Mouse (Mus musculus) kidney, adult 8-10 months (tissue): ENCODE data around the gene Pvalb.

Experiments
- DNase-seq, 2 experiments: peaks; one replicate each; pipeline ENCODE4 v3.0.0; 2022

The Pvalb gene

DNA sequence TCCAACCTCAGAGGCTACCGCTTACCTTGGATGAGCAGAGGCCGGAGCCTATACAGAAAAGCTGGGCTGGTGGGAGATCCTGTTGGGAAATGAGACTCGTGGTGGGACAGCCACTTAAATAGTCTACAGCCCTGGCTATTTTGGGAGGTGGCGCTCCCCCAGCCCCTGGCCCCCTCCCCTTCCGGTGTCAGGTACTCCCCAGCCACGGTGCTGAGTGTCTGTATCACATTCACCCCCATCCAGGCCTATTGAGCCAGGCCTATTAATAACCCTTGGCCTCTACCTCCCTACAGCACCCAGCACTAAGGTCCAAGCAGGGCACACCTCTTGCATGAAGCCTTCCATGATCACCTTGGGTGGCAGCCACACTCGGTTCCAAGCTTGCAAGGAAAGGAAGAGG is at the start of gene Pvalb:
Gene Pvalb (minus strand): TSS at position 89 of the 400 bp plus-strand sequence.
- no peak for DNase-seq

DNA sequence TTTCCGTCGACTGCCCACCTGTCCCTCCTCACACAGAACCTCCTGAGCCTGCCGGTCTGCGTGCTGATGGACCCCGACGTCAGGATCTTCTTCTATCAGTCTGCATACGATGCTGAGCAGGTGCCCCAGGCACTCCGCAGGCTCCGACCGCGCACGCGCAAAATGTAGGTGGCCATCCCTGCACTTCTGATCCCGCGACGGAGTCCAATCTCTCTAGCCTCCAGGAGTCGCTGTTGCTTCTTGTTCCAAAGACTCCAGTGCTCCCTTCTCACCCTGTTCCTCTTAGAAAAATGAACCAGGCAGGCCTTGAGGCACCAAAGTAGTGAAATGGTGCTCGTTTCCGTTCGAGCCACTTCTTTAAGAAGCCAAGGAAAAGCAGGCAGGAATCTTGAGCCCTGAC is 48.6 kb upstream of the Pvalb start:
- DNase-seq = peak in 1 of 2 experiments; percentile 21

DNA sequence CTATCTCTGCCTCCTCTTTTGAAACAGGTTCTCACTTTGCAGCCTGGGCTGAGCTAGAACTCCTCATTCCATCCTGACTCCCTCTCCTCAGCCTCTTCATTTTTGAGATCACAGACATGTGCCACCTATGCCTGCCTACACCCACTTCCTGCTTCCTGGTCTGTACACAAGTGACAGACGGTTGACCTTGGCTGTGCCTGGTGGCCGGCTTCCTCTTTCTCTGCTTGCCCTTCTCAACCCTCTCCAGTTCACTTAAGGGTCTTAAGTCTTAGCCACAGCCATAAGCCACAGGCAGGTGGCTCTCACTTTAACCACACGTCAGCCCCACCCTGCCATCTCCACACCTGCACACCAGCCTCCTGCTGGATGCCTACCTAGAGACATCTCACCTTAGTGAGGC is 42.2 kb upstream of the Pvalb start:
- DNase-seq = no peak

DNA sequence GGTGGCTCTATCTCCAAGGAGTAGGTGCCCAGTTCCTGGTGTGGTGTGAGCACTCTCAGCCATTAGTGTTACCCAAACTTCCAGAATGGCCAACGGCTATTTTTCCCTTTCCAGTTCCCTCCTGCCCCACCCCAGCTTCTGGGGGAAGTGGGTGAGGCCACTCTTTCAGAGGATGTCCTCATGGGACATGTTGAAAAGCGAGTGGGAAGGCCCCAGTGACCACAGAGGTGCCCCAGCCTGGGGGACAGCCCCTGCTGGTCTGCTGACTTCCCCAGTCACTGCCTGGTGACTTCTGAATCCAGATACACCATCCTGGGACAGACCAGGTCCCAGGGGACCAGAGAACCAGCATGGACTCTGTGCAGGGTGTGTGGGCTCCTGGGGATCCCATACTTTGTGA is 41.5 kb upstream of the Pvalb start:
- DNase-seq = no peak

DNA sequence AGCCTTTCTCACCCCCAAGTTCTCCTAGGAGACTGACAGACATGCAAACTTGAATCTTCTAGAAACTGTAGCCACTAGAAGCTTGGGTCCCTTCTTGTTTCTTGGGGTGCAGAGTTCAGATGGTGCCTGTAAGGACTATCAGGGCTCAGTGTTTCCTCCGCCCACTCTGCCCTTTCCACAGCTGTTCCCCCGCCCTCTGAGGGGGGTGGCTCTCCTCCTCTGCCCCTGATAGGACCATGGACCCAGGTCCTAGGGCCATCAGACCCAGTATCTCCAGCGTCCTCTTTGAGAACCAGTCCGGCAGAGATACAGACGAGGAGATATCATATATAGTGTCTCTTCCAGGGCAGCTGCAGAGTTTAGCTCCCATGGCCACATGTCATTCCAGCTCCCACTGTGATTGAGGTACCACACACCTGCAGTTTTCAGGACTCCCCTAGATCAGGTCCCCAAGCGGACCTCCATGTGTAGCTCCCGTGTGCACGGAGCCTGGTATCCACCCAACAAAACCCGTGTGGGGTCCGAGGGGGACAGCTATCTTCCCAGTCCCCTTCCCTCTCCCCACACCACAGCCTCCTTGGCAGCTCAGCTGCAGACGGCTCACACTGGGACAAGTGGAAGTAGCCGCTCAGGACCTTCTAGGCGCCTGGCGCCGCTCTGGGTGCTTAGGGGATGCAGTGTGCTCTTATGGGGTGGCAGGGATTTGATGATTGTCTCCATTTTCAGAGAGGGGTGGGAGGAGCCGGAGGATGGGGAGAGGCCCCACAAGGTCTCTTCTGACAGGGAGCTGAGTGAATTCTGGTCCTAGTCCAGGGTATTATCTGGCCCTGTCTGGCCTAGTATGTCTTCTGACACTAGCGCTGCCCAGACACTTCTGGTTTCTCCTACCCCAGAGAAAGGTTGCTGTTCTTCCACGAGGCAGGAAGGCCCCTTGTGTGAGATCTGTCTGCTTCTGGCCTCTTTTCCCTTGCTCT is 40.2 kb upstream of the Pvalb start:
- DNase-seq = no peak

DNA sequence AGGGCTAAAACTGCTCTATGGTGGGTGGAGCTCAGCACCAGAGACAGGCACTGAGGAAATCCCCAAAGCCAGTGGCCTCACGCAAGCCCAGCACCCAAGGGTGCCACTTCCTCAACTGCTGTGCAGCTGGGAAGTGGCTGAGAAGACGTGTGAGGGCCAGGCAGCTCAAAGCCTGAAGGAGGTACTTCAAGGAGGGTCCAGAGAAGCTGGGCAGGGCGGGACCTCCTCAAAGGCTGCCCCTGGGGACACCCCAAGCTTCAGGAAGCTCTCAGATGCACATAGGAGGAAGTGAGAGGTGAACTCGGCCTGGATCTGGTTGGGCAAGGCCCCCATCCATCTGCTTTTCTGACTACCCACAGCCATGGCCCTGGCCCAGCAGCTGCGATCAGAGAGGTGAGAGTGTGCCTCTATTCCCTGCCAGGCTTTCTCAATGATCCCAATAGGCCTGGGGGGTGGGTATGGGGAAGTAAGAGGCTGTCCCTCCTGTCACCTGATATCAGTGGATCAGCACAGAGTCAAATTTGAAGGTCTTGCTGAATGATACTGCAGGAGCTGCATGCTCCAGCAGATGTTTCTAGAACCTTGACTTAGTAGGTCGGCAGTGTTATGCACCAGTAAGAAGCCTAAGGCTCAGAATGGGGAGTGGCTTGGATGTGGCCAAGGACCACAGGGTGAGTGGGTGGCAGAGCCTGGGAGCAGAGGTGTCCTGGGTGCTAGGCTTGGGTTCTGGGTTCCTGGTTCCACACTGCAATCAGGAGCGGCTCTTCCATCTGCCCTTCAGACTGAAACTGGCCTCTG is 38.7 kb upstream of the Pvalb start, which contains the start of gene Ncf4:
Gene Ncf4 (plus strand): TSS at position 107 of the 798 bp plus-strand sequence.
- peak in 1 of 2 experiments; percentile 8 for DNase-seq

DNA sequence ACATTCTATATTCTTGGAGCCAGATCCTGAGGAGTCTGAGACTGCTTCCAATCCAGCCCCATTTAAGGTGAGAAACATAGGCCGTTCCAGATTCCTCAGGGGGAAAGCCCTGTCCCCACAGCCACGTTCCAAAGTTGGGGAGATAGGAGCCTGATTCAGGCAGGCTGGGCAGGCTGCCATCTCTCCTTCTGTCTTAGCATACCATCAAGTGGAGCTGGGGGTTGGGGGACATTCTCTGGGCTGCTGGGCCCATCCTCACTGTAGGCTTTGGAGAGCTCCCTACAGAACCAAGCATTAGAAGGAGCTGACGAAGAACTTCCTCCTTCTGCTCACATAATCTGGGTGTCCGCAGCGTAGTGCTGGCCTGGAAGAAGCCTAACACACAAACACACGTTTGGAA is 37.6 kb upstream of the Pvalb start:
- DNase-seq = no peak

DNA sequence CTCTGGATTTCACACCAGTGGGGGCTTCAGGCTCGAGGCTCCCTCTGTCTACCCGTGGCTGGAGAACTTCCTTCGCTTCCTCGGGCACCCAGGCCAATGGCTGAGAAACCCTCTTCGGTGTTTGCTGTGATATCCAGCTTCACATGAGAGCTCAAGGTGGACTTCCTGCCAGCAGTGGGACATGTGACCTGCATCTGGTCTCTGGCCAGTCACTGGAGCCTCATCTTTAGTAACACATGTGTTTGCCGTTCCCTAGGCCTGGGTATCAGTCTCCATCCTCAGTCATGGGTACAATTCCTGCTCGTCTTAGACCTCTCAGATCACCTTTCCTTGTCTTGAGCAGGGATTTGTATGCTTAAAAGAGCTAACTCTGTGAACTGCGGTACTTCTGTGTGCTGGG is 36.9 kb upstream of the Pvalb start:
- no peak for DNase-seq

DNA sequence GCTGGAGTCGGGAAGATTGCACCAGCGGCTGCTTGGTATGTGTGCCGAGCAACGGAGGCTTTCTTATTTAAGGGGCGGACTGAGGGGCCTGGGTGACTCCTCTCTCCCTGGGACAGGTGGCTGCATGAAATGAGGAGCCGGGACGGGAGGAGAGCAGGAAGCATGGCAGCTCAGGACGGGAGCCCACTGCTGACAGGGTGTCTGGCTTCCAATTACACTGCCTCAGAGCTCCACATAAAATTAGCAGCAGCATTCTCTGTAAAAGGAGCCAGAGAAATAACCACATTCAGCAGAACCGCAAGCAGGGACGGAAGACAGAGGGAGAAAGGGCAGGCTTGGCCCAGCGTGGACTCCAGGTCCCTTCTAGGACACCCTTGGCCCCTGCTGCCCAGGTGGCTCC is 35.1 kb upstream of the Pvalb start:
- no peak for DNase-seq

DNA sequence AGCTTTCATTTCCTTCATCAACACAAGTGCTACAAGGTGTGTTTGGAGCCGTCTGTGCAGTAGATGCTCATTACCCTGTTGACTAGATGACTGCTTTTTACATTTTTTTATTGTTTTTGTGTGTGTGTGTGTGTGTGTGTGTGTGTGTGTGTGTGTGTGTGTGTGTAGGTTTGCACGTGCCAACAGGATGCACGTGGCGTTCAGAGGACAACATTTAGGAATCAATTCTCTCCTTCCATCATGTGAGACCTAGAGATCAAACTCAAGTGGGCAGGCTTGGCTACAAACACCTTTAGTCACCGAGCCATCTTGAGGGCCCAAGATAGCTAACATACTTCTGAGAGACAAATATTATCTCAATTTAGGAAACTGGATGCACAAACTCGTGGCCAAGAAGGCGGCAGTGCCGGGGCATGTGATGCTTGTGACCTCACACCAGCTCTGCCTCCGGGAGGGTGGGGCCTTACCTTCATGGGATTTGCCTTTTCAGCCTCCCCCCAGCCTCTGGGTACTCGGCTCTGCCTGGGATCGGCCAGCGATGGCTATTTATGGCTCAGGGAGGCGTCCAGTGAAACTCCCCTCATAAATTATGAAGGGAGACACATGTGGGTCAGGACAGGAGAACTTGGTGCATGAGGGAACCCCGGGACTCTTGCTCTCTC is 33.9 kb upstream of the Pvalb start:
- DNase-seq = no peak

DNA sequence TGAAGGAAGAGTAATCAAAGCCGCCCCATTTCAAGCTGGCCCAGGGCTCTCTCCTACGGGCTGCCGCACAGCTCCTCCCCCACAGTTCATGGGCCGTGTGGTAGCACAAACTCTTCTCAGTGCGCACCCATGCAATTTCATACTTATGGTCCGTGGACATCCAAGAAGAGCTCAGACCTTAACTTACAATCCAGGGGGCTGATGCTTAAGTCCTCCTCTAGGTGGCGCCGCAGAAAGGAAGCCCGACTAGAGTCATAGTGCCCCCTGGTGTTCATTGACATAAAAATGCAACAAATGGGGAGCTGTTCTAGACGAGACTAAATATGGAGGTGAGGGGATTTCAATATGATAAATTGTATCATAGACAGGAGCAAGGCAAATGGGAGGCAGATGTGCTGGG is 33.3 kb upstream of the Pvalb start:
- peak in 1 of 2 experiments; percentile 51 for DNase-seq

DNA sequence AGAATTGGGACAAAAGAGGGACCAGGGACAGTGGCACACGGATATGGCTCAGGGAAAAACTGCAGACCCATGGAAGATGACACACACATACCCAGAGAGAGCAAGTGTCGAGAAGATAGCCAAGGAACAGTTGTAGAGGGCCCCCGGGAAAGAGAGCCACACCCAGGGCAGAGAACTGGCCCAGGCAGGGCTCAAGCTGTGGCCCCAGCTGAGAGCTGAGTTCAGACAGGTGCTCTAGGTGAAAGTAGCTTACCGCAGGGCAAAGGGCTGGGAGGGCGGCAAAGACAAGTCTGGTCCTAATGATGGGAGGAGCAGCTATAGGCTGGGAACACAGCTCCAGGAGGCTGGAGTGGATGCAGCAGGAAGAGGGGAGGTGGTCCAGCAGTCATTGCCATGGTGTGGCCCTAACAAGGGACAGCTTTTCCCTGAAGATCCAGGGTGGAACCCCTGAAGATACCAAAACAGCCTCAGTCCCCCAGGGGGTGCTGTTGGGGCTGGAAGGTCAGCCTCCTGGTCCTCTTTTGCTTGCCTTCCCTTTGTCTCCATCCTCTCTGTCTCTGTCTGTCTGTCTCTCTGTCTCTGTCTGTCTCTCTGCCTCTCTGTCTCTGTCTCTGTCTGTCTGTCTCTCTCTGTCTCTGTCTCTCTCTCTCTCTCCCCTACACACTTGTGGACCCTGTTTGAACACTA is 28.8 kb upstream of the Pvalb start:
- DNase-seq = no peak

DNA sequence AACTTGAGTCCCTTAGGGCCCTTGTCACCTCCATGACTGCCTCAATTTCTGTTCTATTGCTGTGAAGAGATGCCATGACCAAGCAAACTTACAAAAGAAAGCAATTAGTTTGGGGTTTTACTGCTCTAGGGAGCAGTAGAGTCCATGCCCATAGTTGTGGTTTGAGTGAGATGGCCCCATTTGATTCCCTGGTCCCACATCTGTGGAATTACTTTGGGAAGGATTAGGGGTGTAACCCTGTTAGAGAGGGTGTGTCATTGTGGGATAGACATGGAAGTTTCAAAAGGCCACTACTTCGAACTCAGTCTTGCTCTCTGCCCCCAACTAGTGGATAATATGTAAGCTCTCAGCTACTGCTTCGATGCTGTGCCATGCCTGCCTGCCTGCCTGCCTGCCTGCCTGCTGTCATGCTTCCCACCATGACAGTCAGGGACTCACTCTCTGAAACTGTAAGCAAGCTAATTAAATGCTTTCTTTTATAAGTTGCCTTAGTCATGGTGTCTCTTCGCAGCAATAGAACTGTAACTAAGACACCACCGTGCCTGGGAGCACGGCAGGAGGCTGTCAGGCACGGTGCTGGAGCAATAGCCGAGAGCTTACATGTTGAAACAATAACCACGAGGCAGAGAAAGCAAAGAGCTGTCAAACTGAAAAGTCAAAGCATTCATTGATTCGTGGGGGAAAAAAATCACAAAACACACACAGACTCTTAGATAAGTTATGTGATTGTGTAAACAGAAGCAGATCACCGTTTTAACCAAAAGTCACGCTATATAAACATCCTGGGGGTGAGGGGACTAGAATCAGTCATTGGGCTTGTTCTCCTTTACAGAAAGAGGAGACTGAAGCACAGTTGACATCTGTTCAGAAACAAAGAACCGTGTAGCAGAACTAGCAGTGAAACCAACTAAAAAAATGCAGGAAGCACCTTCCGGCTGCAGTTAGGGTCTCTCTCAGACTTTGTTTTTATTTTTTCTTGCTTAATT is 25.4 kb upstream of the Pvalb start:
- DNase-seq = no peak

DNA sequence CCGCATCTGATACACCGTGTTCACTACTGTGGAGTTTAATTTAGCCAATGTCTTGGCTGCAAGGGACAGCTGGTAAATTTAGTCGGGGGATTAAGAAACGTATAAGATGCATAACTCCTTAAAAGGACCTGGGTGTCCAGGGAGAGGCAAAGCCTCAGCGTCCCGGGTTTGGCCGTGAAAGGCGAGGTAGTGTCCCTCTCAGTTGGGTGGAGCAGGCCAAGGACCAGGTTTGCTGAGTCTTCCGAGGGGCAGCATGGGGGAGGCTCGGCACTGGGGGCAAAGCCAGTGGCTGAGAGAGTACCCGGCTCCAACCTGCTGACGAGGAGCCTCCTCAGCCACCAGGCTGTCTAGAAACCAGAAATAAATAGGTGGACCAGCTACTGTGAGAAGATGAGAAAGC is 21.6 kb upstream of the Pvalb start:
- DNase-seq = no peak

DNA sequence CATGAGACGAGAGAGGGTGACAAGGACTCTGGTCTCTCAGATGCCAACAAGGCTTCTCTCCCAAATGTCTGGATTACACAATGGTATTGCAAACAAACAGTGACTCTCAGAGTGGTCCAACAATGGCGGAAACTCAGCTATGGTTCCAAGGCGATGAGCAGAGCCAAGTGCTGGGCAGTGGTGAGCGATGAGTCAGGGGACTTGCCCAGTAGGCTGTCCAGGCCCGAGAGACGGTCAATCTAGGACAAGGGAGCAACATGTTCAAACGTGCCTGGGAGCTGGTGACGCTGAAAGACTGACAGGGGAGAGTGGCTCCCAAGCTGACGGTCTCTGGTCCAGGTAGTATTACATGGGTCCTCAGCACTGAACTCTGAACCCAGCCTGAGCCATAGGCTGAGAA is 9.1 kb upstream of the Pvalb start:
- DNase-seq = no peak

DNA sequence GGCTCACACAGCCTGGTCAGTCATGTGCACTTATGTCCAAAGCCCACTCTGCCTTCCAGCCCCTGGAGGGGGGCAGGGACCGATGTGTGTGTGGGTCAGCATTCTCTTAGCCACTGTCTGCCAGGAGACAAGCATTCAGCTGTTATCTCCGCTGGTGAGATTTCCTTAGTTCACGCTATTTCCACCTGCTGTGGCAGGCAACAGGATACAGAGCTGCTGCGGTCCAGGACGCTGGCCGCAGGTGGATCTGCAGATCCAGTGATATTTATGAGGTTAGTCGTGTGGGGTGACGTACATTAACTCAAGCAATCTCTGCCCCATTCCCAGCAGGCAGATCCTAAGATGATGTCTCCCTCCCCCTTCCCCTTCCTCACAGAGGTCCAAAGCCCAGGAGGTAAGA is 5.2 kb upstream of the Pvalb start:
- no peak for DNase-seq

DNA sequence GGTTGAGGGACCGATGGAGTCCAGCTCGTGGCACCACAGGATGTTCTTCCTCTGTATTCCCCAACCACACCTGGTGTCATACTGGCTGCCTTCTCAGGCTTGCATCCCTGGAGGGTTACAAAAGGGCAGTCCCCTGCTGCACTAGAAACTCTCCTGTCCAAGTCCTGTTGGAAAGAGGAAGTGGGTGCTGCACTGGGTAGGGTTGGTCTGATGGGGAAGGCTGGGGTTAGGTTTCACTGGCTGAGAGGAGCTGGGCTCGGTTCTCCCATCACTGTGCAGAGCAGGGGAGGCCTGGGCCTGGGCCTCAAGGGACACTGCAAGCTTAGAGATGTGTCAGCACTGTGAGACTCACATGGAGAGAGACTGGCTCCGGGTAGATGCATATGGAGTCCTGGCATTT is 4.0 kb upstream of the Pvalb start:
- DNase-seq = no peak

DNA sequence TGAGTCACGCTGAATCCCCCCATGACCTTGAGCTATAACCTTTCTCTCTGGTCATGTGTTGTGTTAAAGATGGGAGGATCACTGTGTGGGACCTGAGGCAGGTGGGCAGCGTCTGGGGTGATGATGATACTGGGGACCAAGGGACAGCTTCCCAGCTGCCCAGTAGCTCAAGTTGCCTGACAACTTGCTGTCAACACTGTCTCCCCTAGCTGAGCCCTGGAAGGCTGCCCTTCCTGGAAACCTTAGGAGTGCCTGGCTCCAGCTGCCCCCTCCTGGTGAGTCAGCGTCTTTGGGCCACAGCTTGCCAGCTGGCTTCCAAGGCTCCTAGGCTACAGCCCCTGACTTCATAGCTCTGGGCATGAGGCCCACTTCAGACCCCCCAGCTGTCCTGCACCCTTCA is 1.0 kb downstream of the Pvalb start:
- peak in 1 of 2 experiments; percentile 10 for DNase-seq

DNA sequence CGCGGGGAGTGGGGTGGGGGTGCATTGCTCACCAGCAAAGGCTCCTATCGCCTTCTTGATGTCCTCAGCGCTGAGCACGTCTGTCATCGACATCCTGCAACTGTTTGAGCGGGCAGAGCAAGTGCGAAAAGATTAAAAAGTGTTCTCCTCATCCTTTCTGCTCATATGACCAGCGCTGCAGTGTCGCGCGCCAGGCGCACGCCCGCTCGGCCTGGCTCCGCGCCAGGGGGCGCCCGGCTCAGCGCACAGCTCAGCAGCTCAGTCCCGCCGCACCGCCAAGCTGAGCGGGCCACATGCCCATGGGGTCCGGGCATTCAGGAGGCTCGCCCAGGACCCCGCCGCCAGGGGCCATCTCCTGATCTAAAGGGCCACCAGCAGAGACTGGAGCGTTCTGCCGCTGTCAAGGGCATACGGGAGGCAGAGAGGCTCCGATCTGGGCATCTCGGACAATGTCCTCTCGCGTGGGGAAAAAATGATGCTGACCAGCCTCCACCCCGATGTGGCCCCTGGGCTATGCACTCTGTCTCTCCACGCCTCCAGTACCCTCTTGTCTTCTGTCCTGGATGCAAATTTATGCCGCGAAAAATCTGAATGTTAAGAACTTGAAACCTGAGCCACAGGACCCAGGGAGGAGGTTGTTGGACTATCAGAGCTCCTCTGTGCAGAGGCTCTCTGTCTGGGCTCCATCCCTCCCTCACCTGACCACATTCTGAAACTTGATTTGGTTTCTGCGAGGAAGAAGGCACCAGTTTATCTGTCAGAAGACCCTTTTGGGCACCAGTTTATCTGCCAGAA is 1.9 kb downstream of the Pvalb start:
- DNase-seq = no peak

DNA sequence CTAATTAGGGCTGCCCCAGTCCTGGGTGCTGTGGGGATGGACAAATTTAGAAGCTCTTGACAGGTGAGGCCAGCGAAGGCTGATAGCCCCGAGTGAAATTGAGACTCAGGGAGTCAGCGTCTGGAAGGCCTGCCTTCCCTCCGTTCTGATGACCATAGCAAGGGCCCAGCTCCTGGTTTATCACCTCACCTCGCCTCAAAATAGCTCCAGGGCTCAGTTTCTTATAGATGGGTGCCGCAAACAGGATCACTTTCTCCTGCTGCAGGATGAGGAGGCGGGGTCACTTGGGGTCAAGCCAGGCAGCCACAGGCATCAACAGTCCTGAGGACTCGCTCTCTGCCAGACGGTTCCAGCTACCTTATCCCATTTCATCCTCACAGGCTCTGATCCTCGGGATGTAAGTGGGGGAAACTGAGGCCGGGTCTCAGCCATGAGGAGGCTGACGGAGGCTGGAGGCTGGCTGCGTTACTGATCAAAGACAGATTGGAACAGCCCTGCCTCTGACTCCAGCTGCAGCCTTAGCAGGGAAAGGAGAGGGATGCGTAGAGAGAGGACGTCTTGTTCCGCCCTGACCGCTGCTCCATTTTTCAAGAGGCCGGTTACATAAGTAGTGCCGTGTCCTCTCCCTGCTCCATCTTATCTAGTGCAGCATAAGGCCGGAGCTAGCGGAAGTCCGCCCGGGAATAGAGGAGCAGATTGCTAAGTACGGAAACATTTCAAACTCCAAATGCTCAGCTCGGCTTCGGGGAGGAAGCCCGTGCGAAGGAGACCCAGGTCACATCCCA is 10.9 kb downstream of the Pvalb start:
- DNase-seq = no peak
